Mouse (Mus musculus) neural tube, embryonic 14.5 days (tissue): ENCODE measurements around the gene Anln. TPM values are rescaled to one million over a fixed set of nuclear protein-coding genes. Genes with fewer than 3 reads are reported as not detected.

Experiments
- ATAC-seq: fragments of 200-750 bp; cut with Nextera tagmentation; 2 replicates; pipeline ENCODE4 v1.8.0; 2017; ENCODE audit warnings: low read depth, mild to moderate bottlenecking, moderate TSS enrichment, moderate library complexity
- H3K27ac ChIP-seq: fragments of 300-500 bp; sonication (generic); 2 replicates; pipeline ENCODE4 v1.5.1; 2014; ENCODE audit warnings: low read depth, mild to moderate bottlenecking, control low read depth, low read length, moderate library complexity, mixed read lengths
- H3K27me3 ChIP-seq: fragments of 300-500 bp; sonication (generic); 2 replicates; pipeline ENCODE4 v1.6.1; 2014; ENCODE audit warnings: low read length; ENCODE audit not compliant: control insufficient read depth, insufficient read depth
- H3K36me3 ChIP-seq: fragments of 300-500 bp; sonication (generic); 2 replicates; pipeline ENCODE4 v1.6.1; 2014; ENCODE audit warnings: low read length, mixed read lengths; ENCODE audit not compliant: control insufficient read depth, insufficient read depth
- H3K4me1 ChIP-seq: fragments of 300-500 bp; sonication (generic); 2 replicates; pipeline ENCODE4 v1.6.1; 2014; ENCODE audit warnings: low read length; ENCODE audit not compliant: control insufficient read depth, insufficient read depth
- H3K4me2 ChIP-seq: fragments of 300-500 bp; sonication (generic); 2 replicates; pipeline ENCODE4 v1.6.1; 2014; ENCODE audit warnings: mild to moderate bottlenecking, low read depth, low read length, control low read depth
- H3K4me3 ChIP-seq: fragments of 300-500 bp; sonication (generic); 2 replicates; pipeline ENCODE4 v1.5.1; 2014; ENCODE audit warnings: low read depth, low read length, control low read depth, mixed read lengths
- H3K9ac ChIP-seq: fragments of 300-500 bp; sonication (generic); replicated peaks from 2 replicates; pipeline ENCODE4 v1.6.1; 2014; ENCODE audit warnings: low read depth, mild to moderate bottlenecking, control low read depth, low read length, mixed read lengths
- H3K9me3 ChIP-seq: fragments of 300-500 bp; sonication (generic); 2 replicates; pipeline ENCODE4 v1.6.1; 2016; ENCODE audit warnings: low read length; ENCODE audit not compliant: control insufficient read depth
- WGBS: fragments of 180-500 bp; shearing (Covaris S2); extraction: QIAGEN DNeasy Blood & Tissue Kit; methylation state at CpG from one replicate; pipeline ENCODE4 v1.1.7; 2014; 5-methylcytosine and 5-hydroxymethylcytosine counted together
- polyA plus RNA-seq: library from polyadenylated mRNA; unstranded; fragments of >200 nt; fragmentation: Nextera tagmentation; extraction: Ambion mirVana; gene quantifications from 2 replicates; pipeline ENCODE4 v1.2.1, GENCODE M21; 2014

Anln gene
- polyA plus RNA-seq, 1 experiment from 2014 or later = 2.3 TPM

GRCm38 (mm10) chr9:22360916-22361315 is 28.1 kb downstream of the Anln start:
- H3K9ac ChIP-seq = no peak overlapping the region
- ATAC-seq = no peak
- no peak overlapping the region for H3K4me2 ChIP-seq
- no peak overlapping the region for H3K4me3 ChIP-seq
- no peak overlapping the region for H3K27ac ChIP-seq
- WGBS = 96% methylated on average over 6 of the region's 6 CpGs
- H3K9me3 ChIP-seq = no peaks in the 10 kb centered on the region
- H3K36me3 ChIP-seq = no peaks in the 10 kb centered on the region
- no peaks in the 10 kb centered on the region for H3K27me3 ChIP-seq
- H3K4me1 ChIP-seq = no peaks in the 10 kb centered on the region

GRCm38 (mm10) chr9:22355919-22356318 is 33.1 kb downstream of the Anln start:
- no peak for ATAC-seq
- Histone ChIP-seq H3K27me3 (no peaks in the 10 kb centered on the region), H3K9me3 (no peaks in the 10 kb centered on the region), H3K36me3 (no peaks in the 10 kb centered on the region), H3K27ac (no peak overlapping the region), H3K4me2 (no peak overlapping the region), H3K9ac (no peak overlapping the region), H3K4me3 (no peak overlapping the region), H3K4me1 (no peaks in the 10 kb centered on the region)
- 61% methylated on average over 3 of the region's 3 CpGs for WGBS

- Histone ChIP-seq H3K27ac (no peak overlapping the region), H3K27me3 (no peaks in the 10 kb centered on the region), H3K4me2 (no peak overlapping the region), H3K4me1 (no peaks in the 10 kb centered on the region), H3K4me3 (no peak overlapping the region), H3K9me3 (no peaks in the 10 kb centered on the region), H3K36me3 (no peaks in the 10 kb centered on the region), H3K9ac (no peak overlapping the region)
- ATAC-seq = peak; percentile 11; the same call in 1 of the 2 replicates
- 81% methylated on average over 5 of the region's 5 CpGs for WGBS
Observed at GRCm38 (mm10) chr9:22353901-22354300, 35.1 kb downstream of the Anln start.

GRCm38 (mm10) chr9:22353465-22353864 is 35.5 kb downstream of the Anln start:
- 91% methylated on average over 5 of the region's 5 CpGs for WGBS
- H3K4me3 ChIP-seq = no peak overlapping the region
- no peaks in the 10 kb centered on the region for H3K27me3 ChIP-seq
- no peaks in the 10 kb centered on the region for H3K36me3 ChIP-seq
- no peak overlapping the region for H3K4me2 ChIP-seq
- H3K9ac ChIP-seq = no peak overlapping the region
- no peak for ATAC-seq
- H3K4me1 ChIP-seq = no peaks in the 10 kb centered on the region
- no peak overlapping the region for H3K27ac ChIP-seq
- H3K9me3 ChIP-seq = no peaks in the 10 kb centered on the region

GRCm38 (mm10) chr9:22340331-22340730 is 48.7 kb downstream of the Anln start:
- Histone ChIP-seq H3K36me3 (no peaks in the 10 kb centered on the region), H3K9me3 (no peaks in the 10 kb centered on the region), H3K27ac (no peak overlapping the region), H3K4me3 (no peak overlapping the region), H3K4me2 (no peak overlapping the region), H3K9ac (no peak overlapping the region), H3K27me3 (no peaks in the 10 kb centered on the region), H3K4me1 (no peaks in the 10 kb centered on the region)
- 92% methylated on average over 1 of the region's 1 CpGs for WGBS
- no peak for ATAC-seq

GRCm38 (mm10) chr9:22337217-22337616 is 51.8 kb downstream of the Anln start:
- 98% methylated on average over 2 of the region's 2 CpGs for WGBS
- H3K9me3 ChIP-seq = no peaks in the 10 kb centered on the region
- H3K4me3 ChIP-seq = no peak overlapping the region
- no peaks in the 10 kb centered on the region for H3K4me1 ChIP-seq
- H3K27me3 ChIP-seq = no peaks in the 10 kb centered on the region
- no peak for ATAC-seq
- H3K36me3 ChIP-seq = no peaks in the 10 kb centered on the region
- H3K27ac ChIP-seq = no peak overlapping the region
- H3K4me2 ChIP-seq = no peak overlapping the region
- no peak overlapping the region for H3K9ac ChIP-seq

- H3K9me3 ChIP-seq = no peaks in the 10 kb centered on the region
- peak overlapping the region; percentile 52 for H3K9ac ChIP-seq
- peak overlapping the region; percentile 86 for H3K4me2 ChIP-seq
- H3K4me1 ChIP-seq = peaks cover 4% of the 10 kb centered on the region; the same call in 1 of the 2 replicates
- H3K27ac ChIP-seq = no peak overlapping the region
- H3K4me3 ChIP-seq = peak overlapping the region; percentile 41
- no peaks in the 10 kb centered on the region for H3K36me3 ChIP-seq
- no peaks in the 10 kb centered on the region for H3K27me3 ChIP-seq
- WGBS = under 1% methylated on average over 32 of the region's 32 CpGs
- ATAC-seq = peak; percentile 96
Observed at GRCm38 (mm10) chr9:22327475-22328387, 61.3 kb downstream of the Anln start.

- H3K27ac ChIP-seq = no peak overlapping the region
- H3K27me3 ChIP-seq = no peaks in the 10 kb centered on the region
- peak overlapping the region; percentile 41 for H3K4me3 ChIP-seq
- ATAC-seq = no peak
- 0 out of 2 replicates have a peak overlapping the region, but pooled peaks have one; percentile 22 for H3K9ac ChIP-seq
- 17% methylated on average over 9 of the region's 9 CpGs for WGBS
- peaks cover 4% of the 10 kb centered on the region; the same call in 1 of the 2 replicates for H3K4me1 ChIP-seq
- no peaks in the 10 kb centered on the region for H3K36me3 ChIP-seq
- no peaks in the 10 kb centered on the region for H3K9me3 ChIP-seq
- peak overlapping the region; percentile 86 for H3K4me2 ChIP-seq
Observed at GRCm38 (mm10) chr9:22327099-22327474, 61.9 kb downstream of the Anln start.

- Histone ChIP-seq H3K9me3 (no peaks in the 10 kb centered on the region), H3K4me3 (no peak overlapping the region), H3K27ac (no peak overlapping the region), H3K4me1 (peaks cover 4% of the 10 kb centered on the region; the same call in 1 of the 2 replicates), H3K36me3 (no peaks in the 10 kb centered on the region), H3K27me3 (no peaks in the 10 kb centered on the region), H3K9ac (no peak overlapping the region), H3K4me2 (no peak overlapping the region)
- WGBS = 97% methylated on average over 1 of the region's 1 CpGs
- no peak for ATAC-seq
Observed at GRCm38 (mm10) chr9:22324579-22324978, 64.4 kb downstream of the Anln start.
